Mouse (Mus musculus) spleen, adult 10 weeks (tissue): ENCODE measurements around the gene Ghrhr. TPM values are rescaled to one million over a fixed set of nuclear protein-coding genes. Genes with fewer than 3 reads are reported as not detected.

Source experiments
- polyA plus RNA-seq: library from polyadenylated mRNA; stranded (reverse); fragments of 350-450 nt; fragmentation: Illumina TruSeq; extraction: RNeasy Lipid Tissue Mini Kit (QIAGEN cat#74804); gene quantifications from one replicate; pipeline ENCODE4 v1.2.3, GENCODE M21; 2015; ENCODE audit warnings: low replicate concordance; ENCODE audit not compliant: insufficient read depth

Ghrhr gene
- polyA plus RNA-seq, result not detected

DNA sequence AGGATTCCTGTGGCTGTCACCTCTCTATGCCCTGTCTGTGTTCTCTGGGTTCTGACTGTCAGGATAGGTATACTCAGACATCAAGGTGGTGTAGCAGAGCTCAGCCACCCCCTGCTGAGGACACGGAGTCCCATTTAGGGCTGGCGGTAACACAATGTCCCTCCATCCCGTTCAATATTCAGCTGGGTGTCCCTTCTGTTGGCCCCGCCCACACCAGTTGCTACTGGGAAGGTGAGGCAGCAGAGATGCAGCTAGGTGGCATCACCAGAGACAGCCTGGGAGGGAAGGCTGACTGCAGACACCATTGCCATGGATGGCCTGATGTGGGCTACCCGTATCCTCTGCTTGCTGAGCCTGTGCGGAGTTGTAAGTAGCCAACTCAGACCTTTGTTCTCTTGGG is at the start of gene Ghrhr:
Gene Ghrhr (plus strand): TSS at position 220 of the 400 bp plus-strand sequence.

DNA sequence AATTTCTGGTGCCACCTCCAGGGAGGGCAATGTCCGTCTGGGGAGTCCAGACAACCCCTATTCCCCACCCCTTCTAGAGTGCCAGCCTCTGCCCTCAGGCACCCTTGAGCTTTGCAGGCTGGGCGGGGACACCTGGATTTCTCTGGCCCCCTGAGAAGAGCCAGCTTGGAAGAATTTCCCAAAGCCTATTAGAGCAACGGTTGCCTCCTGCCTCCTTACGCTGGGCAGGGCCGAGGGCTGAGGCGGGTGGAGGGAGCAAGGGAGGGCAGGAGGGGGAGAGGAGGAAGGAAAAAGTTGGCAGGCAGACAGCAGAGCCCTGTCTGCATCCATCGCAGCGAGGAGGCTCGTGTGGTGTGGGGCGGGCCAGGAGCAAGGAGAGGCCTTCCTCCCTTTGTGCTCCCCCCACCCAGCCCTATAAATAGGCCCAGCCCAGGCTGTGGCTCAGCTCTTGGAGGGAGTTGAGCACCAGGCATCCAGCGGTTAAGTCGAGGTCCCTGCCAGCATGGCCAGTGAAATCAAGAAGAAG is 40.0 kb upstream of the Ghrhr start, which contains the start of gene Aqp1:
Gene Aqp1 (plus strand): TSS at position 444 of the 526 bp plus-strand sequence.

Other genes with a start within 250 kb of the Ghrhr start
- not detected for gene Crhr2, start 243.3 kb upstream of the Ghrhr start, polyA plus RNA-seq
- 0.95 TPM for gene Inmt, start 201.3 kb upstream of the Ghrhr start, polyA plus RNA-seq
- gene Mindy4, start 172.9 kb upstream of the Ghrhr start, polyA plus RNA-seq, result 0.94 TPM
- 39.2 TPM for gene Aqp1, start 39.9 kb upstream of the Ghrhr start, polyA plus RNA-seq
- 0.04 TPM for gene Adcyap1r1, start 75.7 kb downstream of the Ghrhr start, polyA plus RNA-seq